Mouse (Mus musculus) macrophage (primary cell): ENCODE results near the gene Dhx9. TPM values are rescaled to one million over a fixed set of nuclear protein-coding genes. Genes with fewer than 3 reads are reported as not detected.

Source experiments
- H3K27ac ChIP-seq: fragments of 350-480 bp; formaldehyde crosslinking; 2 replicates; pipeline ENCODE4 v1.9.0; 2021
- H3K36me3 ChIP-seq: fragments of 350-480 bp; formaldehyde crosslinking; 2 replicates; pipeline ENCODE4 v1.9.0; 2021; ENCODE audit errors: inconsistent target
- H3K4me3 ChIP-seq: fragments of 350-480 bp; formaldehyde crosslinking; 2 replicates; pipeline ENCODE4 v1.9.0; 2021; ENCODE audit errors: inconsistent target
- H3K79me2 ChIP-seq: fragments of 350-480 bp; formaldehyde crosslinking; 2 replicates; pipeline ENCODE4 v1.9.0; 2021; ENCODE audit errors: inconsistent target
- WGBS: methylation state at CpG from one replicate; pipeline ENCODE4 v1.1.7; 2026; ENCODE audit warnings: inconsistent platforms; ENCODE audit not compliant: missing documents; 5-methylcytosine and 5-hydroxymethylcytosine counted together
- polyA plus RNA-seq: library from polyadenylated mRNA; stranded (reverse); fragments of 250-400 nt; gene quantifications from 3 replicates; pipeline ENCODE4 v1.2.4, GENCODE M21; 2018; ENCODE audit warnings: inconsistent platforms

The Dhx9 gene
- polyA plus RNA-seq, 1 experiment from 2014 or later = 81.8 TPM

- no peaks in the 10 kb centered on the region for H3K36me3 ChIP-seq
Observed at GRCm38 (mm10) chr1:153493338-153493737, 5.9 kb upstream of the Dhx9 start.

GRCm38 (mm10) chr1:153491822-153492221 lies 4.4 kb upstream of the Dhx9 start:
- Histone ChIP-seq H3K4me3 (no peak overlapping the region), H3K36me3 (no peaks in the 10 kb centered on the region), H3K27ac (peak overlapping the region; percentile 54), H3K79me2 (peaks cover 7% of the 10 kb centered on the region)
- WGBS = 40% methylated on average over 1 of the region's 1 CpGs

More at GRCm38 (mm10) chr1:153493338-153493737, 5.9 kb upstream of the Dhx9 start:
- WGBS = 83% methylated on average over 4 of the region's 4 CpGs
- Histone ChIP-seq H3K79me2 (no peaks in the 10 kb centered on the region), H3K4me3 (no peak overlapping the region), H3K27ac (no peak overlapping the region)

GRCm38 (mm10) chr1:153491345-153491744 lies 3.9 kb upstream of the Dhx9 start:
- peak overlapping the region; percentile 54 for H3K27ac ChIP-seq
- no peaks in the 10 kb centered on the region for H3K36me3 ChIP-seq

GRCm38 (mm10) chr1:153489963-153490362 lies 2.5 kb upstream of the Dhx9 start:
- no peaks in the 10 kb centered on the region for H3K36me3 ChIP-seq
- no peak overlapping the region for H3K4me3 ChIP-seq
- peak overlapping the region; percentile 76 for H3K27ac ChIP-seq
- WGBS = 98% methylated on average over 4 of the region's 4 CpGs
- peaks cover 25% of the 10 kb centered on the region for H3K79me2 ChIP-seq

More at GRCm38 (mm10) chr1:153491345-153491744, 3.9 kb upstream of the Dhx9 start:
- 100% methylated on average over 2 of the region's 2 CpGs for WGBS
- peaks cover 11% of the 10 kb centered on the region for H3K79me2 ChIP-seq
- no peak overlapping the region for H3K4me3 ChIP-seq

- Histone ChIP-seq H3K36me3 (no peaks in the 10 kb centered on the region), H3K79me2 (peaks cover 29% of the 10 kb centered on the region), H3K27ac (peak overlapping the region; percentile 76), H3K4me3 (no peak overlapping the region)
- WGBS = 48% methylated on average over 2 of the region's 2 CpGs
Observed at GRCm38 (mm10) chr1:153489540-153489939, 2.1 kb upstream of the Dhx9 start.

- Histone ChIP-seq H3K4me3 (no peak overlapping the region), H3K36me3 (no peaks in the 10 kb centered on the region), H3K27ac (peak overlapping the region; percentile 76), H3K79me2 (peaks cover 33% of the 10 kb centered on the region)
- WGBS = 1% methylated on average over 7 of the region's 7 CpGs
Observed at GRCm38 (mm10) chr1:153489132-153489531, 1.7 kb upstream of the Dhx9 start.

GRCm38 (mm10) chr1:153486767-153487499 lies 527 bp downstream of the Dhx9 start:
- Histone ChIP-seq H3K4me3 (peak overlapping the region; percentile 87), H3K79me2 (peaks cover 55% of the 10 kb centered on the region), H3K27ac (peak overlapping the region; percentile 76), H3K36me3 (peaks cover 15% of the 10 kb centered on the region; the same call in 1 of the 2 replicates)
- WGBS = 2% methylated on average over 52 of the region's 64 CpGs

- WGBS = 10% methylated on average over 4 of the region's 6 CpGs
- Histone ChIP-seq H3K36me3 (peaks cover 23% of the 10 kb centered on the region; the same call in 1 of the 2 replicates), H3K4me3 (peak overlapping the region; percentile 87), H3K79me2 (peaks cover 64% of the 10 kb centered on the region), H3K27ac (peak overlapping the region; percentile 69)
Observed at GRCm38 (mm10) chr1:153486120-153486519, 1.3 kb downstream of the Dhx9 start.

- Histone ChIP-seq H3K27ac (no peak overlapping the region), H3K79me2 (peaks cover 72% of the 10 kb centered on the region), H3K36me3 (peaks cover 30% of the 10 kb centered on the region; the same call in 1 of the 2 replicates), H3K4me3 (peak overlapping the region; percentile 87)
- WGBS = 4% methylated on average over 2 of the region's 2 CpGs
Observed at GRCm38 (mm10) chr1:153485201-153485796, 2.2 kb downstream of the Dhx9 start.

- H3K4me3 ChIP-seq = no peak overlapping the region
- H3K27ac ChIP-seq = no peak overlapping the region
- 75% methylated on average over 1 of the region's 1 CpGs for WGBS
- peaks cover 72% of the 10 kb centered on the region for H3K36me3 ChIP-seq
- H3K79me2 ChIP-seq = peaks cover 100% of the 10 kb centered on the region
Observed at GRCm38 (mm10) chr1:153481025-153481412, 6.4 kb downstream of the Dhx9 start.

GRCm38 (mm10) chr1:153480386-153481024 lies 7.0 kb downstream of the Dhx9 start:
- Histone ChIP-seq H3K4me3 (no peak overlapping the region), H3K36me3 (peaks cover 77% of the 10 kb centered on the region), H3K27ac (no peak overlapping the region), H3K79me2 (peaks cover 100% of the 10 kb centered on the region)
- WGBS = 57% methylated on average over 1 of the region's 1 CpGs

- Histone ChIP-seq H3K79me2 (peaks cover 100% of the 10 kb centered on the region), H3K27ac (no peak overlapping the region), H3K4me3 (no peak overlapping the region), H3K36me3 (peaks cover 89% of the 10 kb centered on the region)
- 100% methylated on average over 1 of the region's 1 CpGs for WGBS
Observed at GRCm38 (mm10) chr1:153479296-153479695, 8.2 kb downstream of the Dhx9 start.

- H3K36me3 ChIP-seq = peaks cover 97% of the 10 kb centered on the region
- no peak overlapping the region for H3K4me3 ChIP-seq
- no peak overlapping the region for H3K27ac ChIP-seq
- WGBS = 75% methylated on average over 1 of the region's 1 CpGs
- H3K79me2 ChIP-seq = peaks cover 79% of the 10 kb centered on the region
Observed at GRCm38 (mm10) chr1:153461796-153462195, 25.7 kb downstream of the Dhx9 start.

- WGBS = 92% methylated on average over 3 of the region's 5 CpGs
- Histone ChIP-seq H3K36me3 (peaks cover 64% of the 10 kb centered on the region), H3K79me2 (peaks cover 23% of the 10 kb centered on the region; the same call in 1 of the 2 replicates), H3K4me3 (no peak overlapping the region), H3K27ac (no peak overlapping the region)
Observed at GRCm38 (mm10) chr1:153456137-153456536, 31.3 kb downstream of the Dhx9 start.
